Mouse (Mus musculus) forebrain, embryonic 14.5 days (tissue): ENCODE results near the gene Trp53rkb. TPM values are rescaled to one million over a fixed set of nuclear protein-coding genes. Genes with fewer than 3 reads are reported as not detected.

ENCODE experiments used
- ATAC-seq: fragments of 200-750 bp; cut with Nextera tagmentation; 2 replicates; pipeline ENCODE4 v1.8.0; 2017; ENCODE audit warnings: mild to moderate bottlenecking, moderate library complexity
- DNase-seq: peaks from one replicate; pipeline ENCODE4 v3.0.0-alpha.2; 2015; ENCODE audit warnings: low spot score
- H3K27ac ChIP-seq: fragments of 300-500 bp; sonication (generic); 2 replicates; pipeline ENCODE4 v1.5.1; 2014; ENCODE audit warnings: low read depth, mild to moderate bottlenecking, control low read depth, low read length, moderate library complexity
- H3K27me3 ChIP-seq: fragments of 300-500 bp; sonication (generic); replicated peaks from 2 replicates; pipeline ENCODE4 v1.6.1; 2014; ENCODE audit warnings: low read length, control low read depth, mixed read lengths; ENCODE audit not compliant: control insufficient read depth, insufficient read depth
- H3K36me3 ChIP-seq: fragments of 300-500 bp; sonication (generic); 2 replicates; pipeline ENCODE4 v1.6.1; 2014; ENCODE audit warnings: low read length, control low read depth; ENCODE audit not compliant: control insufficient read depth, insufficient read depth
- H3K4me1 ChIP-seq: fragments of 300-500 bp; sonication (generic); 2 replicates; pipeline ENCODE4 v1.6.1; 2014; ENCODE audit warnings: antibody characterized with exemption, low read length, control low read depth; ENCODE audit not compliant: control insufficient read depth, insufficient read depth
- H3K4me2 ChIP-seq: fragments of 300-500 bp; sonication (generic); 2 replicates; pipeline ENCODE4 v1.6.1; 2014; ENCODE audit warnings: mild to moderate bottlenecking, control low read depth, low read length
- H3K4me3 ChIP-seq: fragments of 300-500 bp; sonication (generic); 2 replicates; pipeline ENCODE4 v1.5.1; 2014; ENCODE audit warnings: low read depth, low read length, control low read depth
- H3K9ac ChIP-seq: fragments of 300-500 bp; sonication (generic); 2 replicates; pipeline ENCODE4 v1.6.1; 2014; ENCODE audit warnings: mild to moderate bottlenecking, low read length, control low read depth, moderate library complexity
- H3K9me3 ChIP-seq: fragments of 300-500 bp; sonication (generic); replicated peaks from 2 replicates; pipeline ENCODE4 v1.6.1; 2016; ENCODE audit warnings: low read length, control low read depth, mixed read lengths; ENCODE audit not compliant: control insufficient read depth
- WGBS: fragments of 180-500 bp; shearing (Covaris S2); extraction: QIAGEN DNeasy Blood & Tissue Kit; methylation state at CpG from one replicate; pipeline ENCODE4 v1.1.7; 2014; 5-methylcytosine and 5-hydroxymethylcytosine counted together
- polyA plus RNA-seq: library from polyadenylated mRNA; unstranded; fragments of >200 nt; fragmentation: Nextera tagmentation; extraction: Ambion mirVana; gene quantifications from 2 replicates; pipeline ENCODE4 v1.2.1, GENCODE M21; 2014

Gene Trp53rkb
- polyA plus RNA-seq, 1 experiment from 2014 or later, result 9.1 TPM

GRCm38 (mm10) chr2:166821406-166821805 lies 29.1 kb downstream of the Trp53rkb start:
- 99% methylated on average over 3 of the region's 3 CpGs for WGBS
- no peak for ATAC-seq

GRCm38 (mm10) chr2:166822119-166822826 lies 29.9 kb downstream of the Trp53rkb start:
- no peak for DNase-seq
- H3K4me1 ChIP-seq, result no peaks in the 10 kb centered on the region
- ATAC-seq, result no peak
- H3K27ac ChIP-seq, result no peak overlapping the region
- no peaks in the 10 kb centered on the region for H3K9me3 ChIP-seq
- H3K4me3 ChIP-seq, result no peak overlapping the region
- 76% methylated on average over 10 of the region's 10 CpGs for WGBS
- no peak overlapping the region for H3K9ac ChIP-seq
- no peak overlapping the region for H3K4me2 ChIP-seq
- no peaks in the 10 kb centered on the region for H3K27me3 ChIP-seq
- no peaks in the 10 kb centered on the region for H3K36me3 ChIP-seq

More at GRCm38 (mm10) chr2:166821406-166821805, 29.1 kb downstream of the Trp53rkb start:
- Histone ChIP-seq H3K27ac (no peak overlapping the region), H3K4me3 (no peak overlapping the region), H3K4me1 (no peaks in the 10 kb centered on the region), H3K9ac (no peak overlapping the region), H3K36me3 (no peaks in the 10 kb centered on the region), H3K9me3 (no peaks in the 10 kb centered on the region), H3K4me2 (no peak overlapping the region), H3K27me3 (no peaks in the 10 kb centered on the region)
- DNase-seq, result no peak

GRCm38 (mm10) chr2:166822901-166823300 lies 30.6 kb downstream of the Trp53rkb start:
- H3K9ac ChIP-seq, result no peak overlapping the region
- H3K4me3 ChIP-seq, result no peak overlapping the region
- ATAC-seq (no peak), DNase-seq (no peak)
- no peaks in the 10 kb centered on the region for H3K27me3 ChIP-seq
- no peaks in the 10 kb centered on the region for H3K4me1 ChIP-seq
- no peaks in the 10 kb centered on the region for H3K9me3 ChIP-seq
- H3K4me2 ChIP-seq, result no peak overlapping the region
- H3K36me3 ChIP-seq, result no peaks in the 10 kb centered on the region
- H3K27ac ChIP-seq, result no peak overlapping the region
- 53% methylated on average over 2 of the region's 2 CpGs for WGBS

GRCm38 (mm10) chr2:166824386-166824785 lies 32.1 kb downstream of the Trp53rkb start:
- Histone ChIP-seq H3K4me2 (no peak overlapping the region), H3K9ac (no peak overlapping the region), H3K4me3 (no peak overlapping the region), H3K4me1 (no peaks in the 10 kb centered on the region), H3K27me3 (no peaks in the 10 kb centered on the region), H3K36me3 (0 out of 2 replicates have a peak, but pooled peaks cover 2% of the 10 kb centered on the region), H3K27ac (no peak overlapping the region), H3K9me3 (no peaks in the 10 kb centered on the region)
- 97% methylated on average over 5 of the region's 5 CpGs for WGBS
- ATAC-seq (no peak), DNase-seq (no peak)

GRCm38 (mm10) chr2:166824998-166825397 lies 32.7 kb downstream of the Trp53rkb start:
- DNase-seq (no peak), ATAC-seq (no peak)
- 0 out of 2 replicates have a peak, but pooled peaks cover 2% of the 10 kb centered on the region for H3K36me3 ChIP-seq
- WGBS, result 95% methylated on average over 5 of the region's 5 CpGs
- H3K4me1 ChIP-seq, result no peaks in the 10 kb centered on the region
- H3K27ac ChIP-seq, result no peak overlapping the region
- no peak overlapping the region for H3K4me3 ChIP-seq
- no peak overlapping the region for H3K9ac ChIP-seq
- no peaks in the 10 kb centered on the region for H3K27me3 ChIP-seq
- no peaks in the 10 kb centered on the region for H3K9me3 ChIP-seq
- H3K4me2 ChIP-seq, result no peak overlapping the region

GRCm38 (mm10) chr2:166826491-166827224 lies 34.3 kb downstream of the Trp53rkb start:
- Histone ChIP-seq H3K9me3 (no peaks in the 10 kb centered on the region), H3K27me3 (no peaks in the 10 kb centered on the region), H3K4me3 (no peak overlapping the region), H3K4me1 (no peaks in the 10 kb centered on the region), H3K9ac (no peak overlapping the region), H3K27ac (no peak overlapping the region), H3K4me2 (no peak overlapping the region), H3K36me3 (0 out of 2 replicates have a peak, but pooled peaks cover 2% of the 10 kb centered on the region)
- WGBS, result 93% methylated on average over 8 of the region's 8 CpGs
- no peak for ATAC-seq
- DNase-seq, result no peak

- Histone ChIP-seq H3K4me1 (no peaks in the 10 kb centered on the region), H3K9ac (no peak overlapping the region), H3K36me3 (0 out of 2 replicates have a peak, but pooled peaks cover 2% of the 10 kb centered on the region), H3K9me3 (no peaks in the 10 kb centered on the region), H3K4me3 (no peak overlapping the region), H3K4me2 (no peak overlapping the region), H3K27me3 (no peaks in the 10 kb centered on the region), H3K27ac (no peak overlapping the region)
- ATAC-seq (no peak), DNase-seq (no peak)
- WGBS, result 90% methylated on average over 12 of the region's 12 CpGs
Observed at GRCm38 (mm10) chr2:166828306-166828705, 36.0 kb downstream of the Trp53rkb start.

GRCm38 (mm10) chr2:166830350-166830749 lies 38.0 kb downstream of the Trp53rkb start:
- H3K9ac ChIP-seq, result no peak overlapping the region
- H3K4me3 ChIP-seq, result no peak overlapping the region
- DNase-seq, result no peak
- H3K9me3 ChIP-seq, result no peaks in the 10 kb centered on the region
- 92% methylated on average over 5 of the region's 5 CpGs for WGBS
- H3K36me3 ChIP-seq, result 0 out of 2 replicates have a peak, but pooled peaks cover 2% of the 10 kb centered on the region
- no peaks in the 10 kb centered on the region for H3K27me3 ChIP-seq
- no peaks in the 10 kb centered on the region for H3K4me1 ChIP-seq
- ATAC-seq, result no peak
- no peak overlapping the region for H3K27ac ChIP-seq
- H3K4me2 ChIP-seq, result no peak overlapping the region

GRCm38 (mm10) chr2:166834091-166834490 lies 41.8 kb downstream of the Trp53rkb start:
- no peaks in the 10 kb centered on the region for H3K27me3 ChIP-seq
- no peak overlapping the region for H3K27ac ChIP-seq
- no peak overlapping the region for H3K4me3 ChIP-seq
- 92% methylated on average over 2 of the region's 2 CpGs for WGBS
- ATAC-seq, result no peak
- H3K4me2 ChIP-seq, result no peak overlapping the region
- no peak for DNase-seq
- H3K9ac ChIP-seq, result no peak overlapping the region
- H3K4me1 ChIP-seq, result no peaks in the 10 kb centered on the region
- no peaks in the 10 kb centered on the region for H3K9me3 ChIP-seq
- H3K36me3 ChIP-seq, result 0 out of 2 replicates have a peak, but pooled peaks cover 8% of the 10 kb centered on the region
